Mouse (Mus musculus) E14TG2a.4 (cell line): ENCODE measurements around the gene Igsf3.

Source experiments
- CTCF ChIP-seq: conservative IDR thresholded peaks from 2 replicates; pipeline ENCODE4 v1.5.1; 2014; ENCODE audit warnings: low read length
- NANOG ChIP-seq: IDR thresholded peaks from 2 replicates; pipeline ENCODE4 v1.6.1; 2014; ENCODE audit warnings: borderline replicate concordance, low read length, mixed read lengths

- no peak for TF ChIP-seq CTCF
- no peak for TF ChIP-seq NANOG
Observed at GRCm38 (mm10) chr3:101430755-101431115, 53.9 kb downstream of the Igsf3 start.
